Mouse (Mus musculus) ES-E14 (cell line): ENCODE data around the gene Gm34302. TPM values are rescaled to one million over a fixed set of nuclear protein-coding genes. Genes with fewer than 3 reads are reported as not detected.
A peak's percentile ranks its signal among the peaks of the same experiment; 100 is the strongest.
"Not testable (repeated sequence)": the region's sequence is repeated elsewhere in the genome, so short reads cannot be mapped to it uniquely, and the experiment has no call there.

Experiments used
- DNase-seq: peaks from one replicate; pipeline ENCODE4 v3.0.0-alpha.2; 2013; ENCODE audit warnings: low read depth, low spot score
- H3K27ac ChIP-seq: 2 replicates; pipeline ENCODE4 v1.5.1; 2012; ENCODE audit warnings: low read depth, mild to moderate bottlenecking, low read length, moderate library complexity, mixed read lengths; ENCODE audit not compliant: poor library complexity, insufficient read depth, severe bottlenecking
- H3K36me3 ChIP-seq: 2 replicates; pipeline ENCODE4 v1.6.1; 2012; ENCODE audit warnings: mild to moderate bottlenecking, low read length, moderate library complexity, mixed read lengths; ENCODE audit not compliant: control insufficient read depth, poor library complexity, insufficient read depth, severe bottlenecking
- H3K4me1 ChIP-seq, 2 experiments: fragments of 150-350 bp in 1 of 2; sonication (generic) in 1 of 2; 2 replicates each; pipeline ENCODE4 v1.6.1; 2012; ENCODE audit warnings: low read length in 2 of 2, mild to moderate bottlenecking in 1 of 2, mixed read lengths in 1 of 2; ENCODE audit not compliant: control insufficient read depth in 2 of 2, insufficient read depth in 2 of 2, poor library complexity in 1 of 2
- H3K4me3 ChIP-seq, 2 experiments: fragments of 150-350 bp in 1 of 2; sonication (generic) in 1 of 2; 2 replicates each; pipeline ENCODE4 v1.5.1; 2012; ENCODE audit warnings: low read length in 2 of 2, low read depth in 1 of 2, mild to moderate bottlenecking in 1 of 2, mixed read lengths in 1 of 2; ENCODE audit not compliant: insufficient read depth in 1 of 2, poor library complexity in 1 of 2, severe bottlenecking in 1 of 2
- H3K9ac ChIP-seq: 2 replicates; pipeline ENCODE4 v1.6.1; 2012; ENCODE audit warnings: low read depth, mild to moderate bottlenecking, low read length, mixed read lengths; ENCODE audit not compliant: poor library complexity, insufficient read depth, severe bottlenecking
- H3K9me3 ChIP-seq: fragments of 150-350 bp; sonication (generic); 2 replicates; pipeline ENCODE4 v1.6.1; 2012; ENCODE audit warnings: low read depth, mild to moderate bottlenecking, low read length; ENCODE audit not compliant: control insufficient read depth, insufficient read depth
- CHD2 ChIP-seq: IDR thresholded peaks from 2 replicates; pipeline ENCODE4 v1.6.1; 2014; ENCODE audit warnings: mild to moderate bottlenecking, low read depth, low read length, inconsistent platforms
- HCFC1 ChIP-seq: IDR thresholded peaks from 2 replicates; pipeline ENCODE4 v1.6.1; 2012; ENCODE audit warnings: low read length, inconsistent platforms, borderline replicate concordance; ENCODE audit not compliant: insufficient read depth
- MAFK ChIP-seq: IDR thresholded peaks from 2 replicates; pipeline ENCODE4 v1.6.1; 2014; ENCODE audit warnings: mild to moderate bottlenecking, low read depth, low read length, inconsistent platforms; ENCODE audit not compliant: insufficient read depth
- ZC3H11A ChIP-seq: IDR thresholded peaks from 2 replicates; pipeline ENCODE4 v1.6.1; 2012; ENCODE audit warnings: low read depth, mild to moderate bottlenecking, inconsistent platforms, low read length, borderline replicate concordance
- ZNF384 ChIP-seq: IDR thresholded peaks from 2 replicates; pipeline ENCODE4 v1.6.1; 2012; ENCODE audit warnings: low read depth, low read length, inconsistent platforms
- in situ Hi-C, 2 experiments: fragments of 600-800 bp; cut with MboI; formaldehyde crosslinking; loops; one replicate each; pipeline ENCODE4 v1.15.1; 2025; ENCODE audit warnings: low sequenced_read_pairs in 2 of 2, inconsistent platforms in 1 of 2; ENCODE audit not compliant: unreplicated experiment in 2 of 2
- total RNA-seq: library from RNA; depleted of rRNA; stranded (reverse); fragments of 300-350 nt; gene quantifications from 2 replicates; pipeline ENCODE4 v1.2.3, GENCODE M21; 2012; rRNA removed

The Gm34302 gene
- total RNA-seq: not detected in 2 replicates

GRCm38 (mm10) chr3:63483726-63484125 is at the start of gene Gm34302:
Gene Gm34302, minus strand, starts transcription at chr3:63483879.
- in situ Hi-C loops: no loop called here
- TF ChIP-seq CHD2 (no peak), ZNF384 (no peak), HCFC1 (no peak), ZC3H11A (no peak), MAFK (no peak)

GRCm38 (mm10) chr3:63531847-63532246 is 48.2 kb upstream of the Gm34302 start:
- H3K27ac ChIP-seq: no peak overlapping the region
- TF ChIP-seq ZC3H11A (no peak), MAFK (no peak), HCFC1 (no peak), ZNF384 (no peak), CHD2 (no peak)
- no peak overlapping the region for H3K4me3 ChIP-seq
- H3K9ac ChIP-seq: no peak overlapping the region
- no peaks in the 10 kb centered on the region for H3K4me1 ChIP-seq
- DNase-seq: no peak
- H3K9me3 ChIP-seq: no peaks in the 10 kb centered on the region
- in situ Hi-C loops: no loop called here
- no peaks in the 10 kb centered on the region for H3K36me3 ChIP-seq

More at GRCm38 (mm10) chr3:63483726-63484125, at the start of gene Gm34302:
- no peaks in the 10 kb centered on the region for H3K9me3 ChIP-seq
- H3K4me1 ChIP-seq: no peaks in the 10 kb centered on the region
- H3K36me3 ChIP-seq: no peaks in the 10 kb centered on the region
- H3K9ac ChIP-seq: no peak within 1 kb of the TSS
- DNase-seq: no peak
- H3K27ac ChIP-seq: no peak within 1 kb of the TSS
- no peak within 1 kb of the TSS for H3K4me3 ChIP-seq

- DNase-seq: no peak
- no peaks in the 10 kb centered on the region for H3K4me1 ChIP-seq
- no peak for TF ChIP-seq HCFC1
- TF ChIP-seq MAFK: no peak
- TF ChIP-seq ZC3H11A: no peak
- TF ChIP-seq CHD2: no peak
- TF ChIP-seq ZNF384: no peak
- no peak overlapping the region for H3K27ac ChIP-seq
- no peak overlapping the region for H3K4me3 ChIP-seq
- no peaks in the 10 kb centered on the region for H3K9me3 ChIP-seq
- in situ Hi-C loops: no loop called here
- no peaks in the 10 kb centered on the region for H3K36me3 ChIP-seq
- H3K9ac ChIP-seq: no peak overlapping the region
Observed at GRCm38 (mm10) chr3:63517681-63518080, 34.0 kb upstream of the Gm34302 start.

- H3K9me3 ChIP-seq, DNase-seq, H3K9ac ChIP-seq, H3K4me3 ChIP-seq, H3K36me3 ChIP-seq, H3K4me1 ChIP-seq, in situ Hi-C loops: not testable (repeated sequence)
- H3K27ac ChIP-seq: peak overlapping the region; percentile 11; the same call in 1 of the 2 replicates
Observed at GRCm38 (mm10) chr3:63516279-63516678, 32.6 kb upstream of the Gm34302 start.

GRCm38 (mm10) chr3:63511316-63511715 is 27.6 kb upstream of the Gm34302 start:
- Histone ChIP-seq H3K4me1 (no peaks in the 10 kb centered on the region), H3K9ac (no peak overlapping the region), H3K4me3 (no peak overlapping the region), H3K9me3 (no peaks in the 10 kb centered on the region), H3K36me3 (no peaks in the 10 kb centered on the region), H3K27ac (no peak overlapping the region)
- in situ Hi-C loops: no loop called here
- no peak for DNase-seq
- TF ChIP-seq MAFK: no peak
- TF ChIP-seq CHD2: no peak
- TF ChIP-seq ZNF384: no peak
